Mouse (Mus musculus) 3T3-L1 (cell line): ENCODE data around the gene Psme3.
"Not testable (repeated sequence)": the region's sequence is repeated elsewhere in the genome, so short reads cannot be mapped to it uniquely, and the experiment has no call there.

Source experiments
- DNase-seq: peaks from one replicate; pipeline ENCODE4 v3.0.0-alpha.2; 2015; ENCODE audit warnings: low read depth, low spot score

The Psme3 gene

GRCm38 (mm10) chr11:101312150-101312549, 3.9 kb upstream of the Psme3 start:
- DNase-seq, result no peak

GRCm38 (mm10) chr11:101314567-101314966, 1.4 kb upstream of the Psme3 start:
- peak; percentile 31 for DNase-seq

- no peak for DNase-seq
Measured at GRCm38 (mm10) chr11:101315082-101315650, 847 bp upstream of the Psme3 start.

GRCm38 (mm10) chr11:101316501-101316917, 496 bp downstream of the Psme3 start:
- peak; percentile 52 for DNase-seq

GRCm38 (mm10) chr11:101323609-101324008, 7.6 kb downstream of the Psme3 start:
- DNase-seq, result peak; percentile 87

GRCm38 (mm10) chr11:101324763-101325162, 8.8 kb downstream of the Psme3 start, which contains the start of gene Aoc2:
Gene Aoc2, plus strand, starts transcription at chr11:101325063.
- DNase-seq, result no peak

- not testable (repeated sequence) for DNase-seq
Measured at GRCm38 (mm10) chr11:101325201-101325600, 9.2 kb downstream of the Psme3 start.

- no peak for DNase-seq
Measured at GRCm38 (mm10) chr11:101326147-101326546, 10.1 kb downstream of the Psme3 start.

GRCm38 (mm10) chr11:101327311-101327710, 11.3 kb downstream of the Psme3 start:
- peak; percentile 25 for DNase-seq

GRCm38 (mm10) chr11:101328941-101329635, 13.1 kb downstream of the Psme3 start:
- peak; percentile 99 for DNase-seq

GRCm38 (mm10) chr11:101330371-101330924, 14.4 kb downstream of the Psme3 start, which contains the start of gene Aoc3:
Gene Aoc3, plus strand, starts transcription at chr11:101330605.
- DNase-seq, result peak; percentile 94

GRCm38 (mm10) chr11:101330961-101331360, 14.9 kb downstream of the Psme3 start:
- DNase-seq, result not testable (repeated sequence)

- DNase-seq, result no peak
Measured at GRCm38 (mm10) chr11:101332537-101332936, 16.5 kb downstream of the Psme3 start.

GRCm38 (mm10) chr11:101334023-101334422, 18.0 kb downstream of the Psme3 start:
- DNase-seq, result no peak

GRCm38 (mm10) chr11:101334516-101334915, 18.5 kb downstream of the Psme3 start:
- DNase-seq, result no peak

GRCm38 (mm10) chr11:101335685-101336084, 19.7 kb downstream of the Psme3 start:
- no peak for DNase-seq

GRCm38 (mm10) chr11:101338123-101338760, 22.2 kb downstream of the Psme3 start:
- peak; percentile 44 for DNase-seq

- no peak for DNase-seq
Measured at GRCm38 (mm10) chr11:101347083-101347775, 31.2 kb downstream of the Psme3 start.

- DNase-seq, result peak; percentile 47
Measured at GRCm38 (mm10) chr11:101348774-101349173, 32.8 kb downstream of the Psme3 start.

- DNase-seq, result no peak
Measured at GRCm38 (mm10) chr11:101349216-101349615, 33.2 kb downstream of the Psme3 start.

- DNase-seq, result no peak
Measured at GRCm38 (mm10) chr11:101351100-101351720, 35.2 kb downstream of the Psme3 start.
